Mouse (Mus musculus) olfactory bulb, adult 2 months (tissue): ENCODE data around the gene Chrm1.

Source experiments
- CTCF ChIP-seq: fragments of 200-500 bp; IDR thresholded peaks from 2 replicates; pipeline ENCODE4 v1.5.1; 2012; ENCODE audit warnings: low read depth, mild to moderate bottlenecking, low read length, moderate library complexity; ENCODE audit not compliant: insufficient read depth
- POLR2A ChIP-seq: fragments of 200-500 bp; IDR thresholded peaks from 2 replicates; pipeline ENCODE4 v1.6.1; 2012; ENCODE audit warnings: mild to moderate bottlenecking, low read depth, low read length, moderate library complexity; ENCODE audit not compliant: insufficient read depth

GRCm38 (mm10) chr19:8617904-8618303 lies 45.7 kb upstream of the Chrm1 start, which contains the start of gene Slc22a6:
- no peak for TF ChIP-seq CTCF
- no peak for TF ChIP-seq POLR2A
